8 mouse cellular contexts compared by ENCODE assay signal in the genomic region with DNA sequence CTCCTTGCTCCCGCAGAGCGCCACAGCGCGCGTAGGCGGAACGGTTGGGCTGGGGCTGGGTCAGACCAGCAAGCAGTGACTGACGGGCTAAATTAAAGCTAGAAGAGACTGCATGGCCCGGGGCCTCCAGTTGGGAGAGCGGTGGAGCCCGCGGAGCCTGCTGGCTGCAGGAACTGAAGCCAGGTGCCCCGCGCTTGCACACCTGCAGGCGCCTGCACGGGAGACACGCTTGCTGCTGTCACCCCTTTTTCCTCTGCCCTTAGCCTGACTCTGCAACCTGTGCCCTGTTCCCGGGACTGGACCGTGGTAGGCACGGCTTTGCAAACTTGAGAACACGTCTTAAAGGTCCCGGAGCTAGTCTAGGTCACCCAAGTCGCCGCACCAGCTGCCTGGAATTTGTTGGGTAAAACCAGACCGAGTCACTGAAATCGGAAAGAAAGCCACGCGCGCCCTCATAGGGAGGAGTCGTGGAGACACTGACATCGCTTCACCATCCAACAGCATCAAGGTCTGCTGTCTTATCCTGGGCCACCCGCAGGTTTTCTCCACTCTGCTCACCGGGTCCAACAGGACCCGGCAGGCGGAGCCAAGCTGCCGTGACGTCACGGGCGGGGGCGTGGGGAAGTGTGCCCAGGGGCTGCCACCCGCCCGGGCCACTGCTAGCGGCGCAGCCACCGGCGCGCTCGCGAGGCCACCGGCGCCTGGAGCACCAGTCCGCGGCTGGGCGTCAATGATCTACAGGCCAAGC. TPM values are rescaled to one million over a fixed set of nuclear protein-coding genes. Genes with fewer than 3 reads are reported as not detected.
DNase-seq lines count a peak whose midpoint lies in the region; ATAC-seq lines count a peak whose summit lies in the region.

A gene (plus strand): TSS at position 671 of the 748 bp plus-strand sequence.

- no peak within 1 kb of the TSS for H3K27ac ChIP-seq in limb, embryonic 13.5 days
- no peak within 1 kb of the TSS for H3K27ac ChIP-seq in midbrain, embryonic 14.5 days (replicated peaks; ENCODE audit: low read depth, low read length)

- H3K4me3 ChIP-seq in limb, embryonic 13.5 days, result peak within 1 kb of the TSS; percentile 52
- H3K4me3 ChIP-seq in midbrain, embryonic 14.5 days (replicated peaks; ENCODE audit: low read depth, low read length), result peak within 1 kb of the TSS; percentile 44

- no peaks in the 10 kb centered on the region for H3K9me3 ChIP-seq in limb, embryonic 13.5 days
- no peaks in the 10 kb centered on the region for H3K9me3 ChIP-seq in midbrain, embryonic 14.5 days (ENCODE audit: control insufficient read depth, low read length)

- H3K27me3 ChIP-seq in limb, embryonic 13.5 days, result peaks cover 58% of the 10 kb centered on the region
- H3K27me3 ChIP-seq in midbrain, embryonic 14.5 days (ENCODE audit: control insufficient read depth, insufficient read depth, low read length), result peaks cover 18% of the 10 kb centered on the region; the same call in 1 of the 2 replicates

- H3K36me3 ChIP-seq in limb, embryonic 13.5 days, result no peaks in the 10 kb centered on the region
- H3K36me3 ChIP-seq in midbrain, embryonic 14.5 days (ENCODE audit: control insufficient read depth, insufficient read depth, low read length), result no peaks in the 10 kb centered on the region

- H3K9ac ChIP-seq in limb, embryonic 13.5 days, result peak within 1 kb of the TSS; percentile 61
- peak within 1 kb of the TSS; percentile 52 for H3K9ac ChIP-seq in midbrain, embryonic 14.5 days (replicated peaks; ENCODE audit: low read length)

- peak; percentile 20 for DNase-seq in gastrocnemius, adult 18-20 months (ENCODE audit: low spot score)
- no peak for DNase-seq in gastrocnemius, adult 8-10 months (ENCODE audit: low spot score in 2 of 2)
- DNase-seq in embryo, embryonic 10 days (ENCODE audit: low spot score), result peak; percentile 78
- peak; percentile 78 for DNase-seq in kidney, adult 11 months
- peak; percentile 90 for DNase-seq in midbrain, embryonic 14.5 days
- peak; percentile 47 to 63 for DNase-seq in spleen, postnatal 14 days (ENCODE audit: low spot score in 2 of 2)

- ATAC-seq in granulocyte monocyte progenitor cell, adult 5-6 weeks (replicated peaks; ENCODE audit: poor library complexity, severe bottlenecking), result peak; percentile 62
- ATAC-seq in limb, embryonic 13.5 days (ENCODE audit: low FRiP score, low read depth), result peak; percentile 55; the same call in 1 of the 2 replicates
- ATAC-seq in midbrain, embryonic 14.5 days (ENCODE audit: low FRiP score, low TSS enrichment), result peak; percentile 43; the same call in 1 of the 2 replicates

- under 1% methylated on average over 54 of the region's 54 CpGs for WGBS in limb, embryonic 13.5 days
- WGBS in midbrain, embryonic 14.5 days, result 1% methylated on average over 54 of the region's 54 CpGs

- peak within 1 kb of the TSS; percentile 97 for H3K4me2 ChIP-seq in limb, embryonic 13.5 days (replicated peaks)
- peak within 1 kb of the TSS; percentile 97 for H3K4me2 ChIP-seq in midbrain, embryonic 14.5 days (ENCODE audit: low read length)

- H3K4me1 ChIP-seq in limb, embryonic 13.5 days, result peaks cover 25% of the 10 kb centered on the region
- H3K4me1 ChIP-seq in midbrain, embryonic 14.5 days (ENCODE audit: control insufficient read depth, insufficient read depth, low read length), result peaks cover 18% of the 10 kb centered on the region

RNA-seq across cellular contexts. Expression of the gene that starts here (rescaled TPM):
- not detected for total RNA-seq in gastrocnemius, adult 18-20 months (2021)
- not detected for total RNA-seq in gastrocnemius, adult 8-10 months (2022)
- 0.13 and 1.2 TPM in 2 replicates for total RNA-seq in granulocyte monocyte progenitor cell, adult 5-6 weeks (2014; fragmentation: Nextera tagmentation)
- not detected in 2 replicates for total RNA-seq in granulocyte monocyte progenitor cell, adult 5-6 weeks (2017)
- polyA plus RNA-seq in limb, embryonic 13.5 days (2015; fragmentation: Nextera tagmentation; extraction: Ambion mirVana), result 1.1 and 1.5 TPM in 2 replicates
- polyA plus RNA-seq in midbrain, embryonic 14.5 days (2014; fragmentation: Nextera tagmentation; extraction: Ambion mirVana), result 18.0 and 23.3 TPM in 2 replicates

Comparison
In these comparisons a context has a peak if more than half of its experiments do, and no peak if none do; other contexts are left out.
1. Peak in DNase-seq in gastrocnemius, adult 18-20 months; RNA of the gene not detected or under 1 TPM.
2. DNase-seq: peak in embryo, embryonic 10 days (single experiment), kidney, adult 11 months (single experiment), midbrain, embryonic 14.5 days (single experiment) and spleen, postnatal 14 days (2 of 2); none in gastrocnemius, adult 8-10 months (0 of 2).
3. Peak in every context shown above with its lines, with median percentiles within 50 percentile points of each other: ATAC-seq.